Mouse (Mus musculus) small intestine, adult 2 months (tissue): ENCODE measurements at regions not wholly inside any gene's neighbourhood (a gene's known extent, or its start where the extent isn't known, plus 50 kb on each side); places are given as distances from the start of the nearest gene placed in this dataset.
"Not testable (repeated sequence)": the region's sequence is repeated elsewhere in the genome, so short reads cannot be mapped to it uniquely, and the experiment has no call there.

Experiments used
- CTCF ChIP-seq: fragments of 200-500 bp; IDR thresholded peaks from 2 replicates; pipeline ENCODE4 v1.5.1; 2012; ENCODE audit warnings: low read depth, mild to moderate bottlenecking, control low read depth, inconsistent platforms, low read length, moderate library complexity, mixed read lengths; ENCODE audit not compliant: insufficient replicate concordance, insufficient read length; ENCODE audit errors: extremely low read depth
- POLR2A ChIP-seq: fragments of 200-500 bp; IDR thresholded peaks from 2 replicates; pipeline ENCODE4 v1.6.1; 2012; ENCODE audit warnings: low read depth, mild to moderate bottlenecking, control low read depth, inconsistent platforms, low read length, moderate library complexity

GRCm38 (mm10) chr14:53662700-53663355 is 591.1 kb downstream of the Dad1 start:
- TF ChIP-seq CTCF, POLR2A: not testable (repeated sequence)
